Mouse (Mus musculus): ENCODE measurements around the gene Ednra.

GRCm38 (mm10) chr8:77670612-77671363 is 53.5 kb downstream of the Ednra start:
- TF ChIP-seq CTCF (IDR thresholded peaks at IDR 0.05; ENCODE audit: control insufficient read depth, insufficient read depth, low read length): no peak
- no peak for TF ChIP-seq POLR2A (IDR thresholded peaks at IDR 0.05; ENCODE audit: borderline replicate concordance, control insufficient read depth, low read depth, low read length)
